Mouse (Mus musculus): ENCODE measurements around the gene Vmn2r27. TPM values are rescaled to one million over a fixed set of nuclear protein-coding genes. Genes with fewer than 3 reads are reported as not detected.
A peak's percentile ranks its signal among the peaks of the same experiment; 100 is the strongest.

Vmn2r27 gene
- not detected in 2 replicates for polyA plus RNA-seq (2016; fragmentation: Nextera tagmentation; extraction: Ambion mirVana)

DNA sequence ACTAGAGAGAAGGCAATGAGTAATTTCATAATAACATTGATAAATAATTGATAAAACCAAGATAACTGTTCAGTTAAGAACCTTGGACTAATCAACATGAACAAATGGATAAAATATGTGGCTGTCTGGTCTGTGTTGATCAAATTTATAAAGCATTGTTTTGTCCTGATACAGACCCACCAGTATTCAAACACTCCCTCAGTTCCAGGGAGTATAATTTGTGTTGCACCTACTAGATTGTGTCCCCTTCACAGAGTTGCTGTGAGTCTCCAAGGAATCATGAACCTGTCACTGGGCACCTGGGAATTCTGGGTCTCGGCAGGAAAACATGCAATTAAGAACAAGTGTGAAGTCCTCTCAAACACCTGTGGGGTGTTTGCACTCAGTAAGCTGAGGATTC lies at the start of gene Vmn2r27:
TSS of gene Vmn2r27 (minus strand) at position 101 of the 400 bp plus-strand sequence.
- Histone ChIP-seq H3K36me3 (replicated peaks) (no peaks in the 10 kb centered on the region), H3K9ac (no peak within 1 kb of the TSS), H3K4me3 (replicated peaks) (no peak within 1 kb of the TSS), H3K4me1 (no peaks in the 10 kb centered on the region), H3K4me2 (no peak within 1 kb of the TSS), H3K27me3 (no peaks in the 10 kb centered on the region), H3K27ac (no peak within 1 kb of the TSS), H3K9me3 (no peaks in the 10 kb centered on the region)
- ATAC-seq (ENCODE audit: low FRiP score) = no peak
- WGBS = 90% methylated on average over 1 of the region's 1 CpGs

DNA sequence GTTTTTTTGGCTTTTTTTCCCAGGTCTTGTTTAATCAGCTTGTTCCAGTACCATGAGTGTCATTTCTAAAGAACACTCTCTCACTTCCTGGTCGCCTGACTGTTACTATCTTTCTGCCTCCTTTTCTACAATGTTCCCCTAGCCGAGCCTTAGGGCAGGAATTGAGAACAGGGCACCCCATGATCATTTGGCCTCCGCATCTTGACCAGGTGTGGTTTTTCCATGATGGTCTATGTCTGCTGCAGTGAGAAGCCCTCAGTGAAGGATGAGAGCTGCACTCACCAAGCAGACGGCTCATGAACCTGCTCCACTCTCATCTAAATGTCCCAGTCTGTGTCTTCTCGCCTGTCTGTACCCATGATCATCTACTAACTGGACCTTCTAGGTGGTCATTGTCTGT lies 46.6 kb upstream of the Vmn2r27 start:
- Histone ChIP-seq H3K4me3 (replicated peaks) (no peak overlapping the region), H3K9ac (no peak overlapping the region), H3K4me1 (no peaks in the 10 kb centered on the region), H3K4me2 (no peak overlapping the region), H3K27ac (no peak overlapping the region), H3K27me3 (no peaks in the 10 kb centered on the region), H3K36me3 (replicated peaks) (no peaks in the 10 kb centered on the region), H3K9me3 (no peaks in the 10 kb centered on the region)
- WGBS = 88% methylated on average over 5 of the region's 5 CpGs
- ATAC-seq (ENCODE audit: low FRiP score) = no peak

- H3K36me3 ChIP-seq (replicated peaks) = no peaks in the 10 kb centered on the region
- no peak overlapping the region for H3K4me2 ChIP-seq
- no peak for ATAC-seq (ENCODE audit: low FRiP score)
- H3K27ac ChIP-seq = no peak overlapping the region
- H3K9me3 ChIP-seq = no peaks in the 10 kb centered on the region
- H3K4me3 ChIP-seq (replicated peaks) = no peak overlapping the region
- no peaks in the 10 kb centered on the region for H3K27me3 ChIP-seq
- H3K4me1 ChIP-seq = no peaks in the 10 kb centered on the region
- no peak overlapping the region for H3K9ac ChIP-seq
- WGBS = 74% methylated on average over 5 of the region's 5 CpGs
These were observed 46.0 kb upstream of the Vmn2r27 start for GRCm38 (mm10) chr6:124277641-124278040.

DNA sequence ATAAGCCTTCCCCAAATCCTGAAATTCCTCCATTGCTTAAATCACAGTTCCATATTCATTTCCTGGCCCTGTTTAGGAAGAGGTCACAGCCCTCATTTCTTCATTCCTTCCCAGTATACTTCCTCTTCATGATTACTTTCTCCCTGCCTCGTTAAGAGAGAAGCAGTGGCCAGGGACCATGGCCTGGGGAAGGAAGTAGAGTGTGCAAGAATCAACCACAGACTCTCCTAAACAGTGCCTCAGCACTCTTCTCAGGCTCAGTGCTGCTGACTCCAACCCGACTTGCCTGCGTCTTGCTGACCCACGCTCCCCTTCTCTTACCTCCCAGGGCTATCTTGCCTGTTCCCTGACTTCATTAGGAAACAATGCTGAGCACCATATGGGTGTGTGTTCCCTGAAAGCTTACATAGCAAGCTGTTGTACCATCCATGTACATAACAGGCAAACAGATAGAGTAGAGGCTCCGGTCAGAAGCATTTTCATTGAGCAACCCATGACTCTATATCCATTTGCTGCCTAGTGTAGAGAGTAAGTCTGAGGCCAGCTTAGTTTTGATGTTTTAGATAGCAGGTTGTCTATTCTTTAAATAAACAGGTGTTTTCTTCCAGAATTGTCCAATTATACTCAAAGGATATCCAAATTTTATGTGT lies 41.7 kb upstream of the Vmn2r27 start:
- H3K4me1 ChIP-seq = no peaks in the 10 kb centered on the region
- WGBS = 85% methylated on average over 5 of the region's 5 CpGs

DNA sequence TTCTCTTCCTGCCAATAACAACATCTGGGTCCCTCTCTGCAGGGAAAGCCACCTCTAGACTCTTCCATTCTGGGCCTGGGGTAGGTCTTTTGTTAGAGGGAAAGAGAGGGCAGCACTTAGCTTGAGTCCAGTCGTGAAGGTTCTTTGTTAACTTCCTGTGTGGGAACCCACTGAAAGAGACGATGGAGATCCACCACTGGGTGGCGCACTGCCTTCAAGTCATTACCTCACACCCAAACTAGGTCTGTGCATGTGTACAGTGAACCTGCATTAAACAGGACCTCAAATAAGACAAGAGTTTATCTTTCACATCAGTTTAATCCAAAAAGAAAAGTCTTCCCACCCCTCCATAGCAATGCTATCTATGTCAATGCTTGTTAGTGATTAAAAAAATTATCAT lies 31.0 kb upstream of the Vmn2r27 start:
- Histone ChIP-seq H3K36me3 (replicated peaks) (no peaks in the 10 kb centered on the region), H3K9me3 (no peaks in the 10 kb centered on the region), H3K4me3 (replicated peaks) (no peak overlapping the region), H3K9ac (no peak overlapping the region), H3K27me3 (no peaks in the 10 kb centered on the region), H3K4me1 (0 out of 2 replicates have a peak, but pooled peaks cover 3% of the 10 kb centered on the region), H3K4me2 (no peak overlapping the region), H3K27ac (no peak overlapping the region)
- 4% methylated on average over 3 of the region's 3 CpGs for WGBS
- ATAC-seq (ENCODE audit: low FRiP score) = peak; percentile 62; the same call in 1 of the 2 replicates

More for the DNA sequence above, 41.7 kb upstream of the Vmn2r27 start:
- H3K36me3 ChIP-seq (replicated peaks) = no peaks in the 10 kb centered on the region
- no peak for ATAC-seq (ENCODE audit: low FRiP score)
- no peak overlapping the region for H3K9ac ChIP-seq
- H3K4me2 ChIP-seq = no peak overlapping the region
- no peaks in the 10 kb centered on the region for H3K9me3 ChIP-seq
- no peak overlapping the region for H3K4me3 ChIP-seq (replicated peaks)
- H3K27ac ChIP-seq = no peak overlapping the region
- H3K27me3 ChIP-seq = no peaks in the 10 kb centered on the region

- H3K36me3 ChIP-seq (replicated peaks) = no peaks in the 10 kb centered on the region
- 0 out of 2 replicates have a peak, but pooled peaks cover 3% of the 10 kb centered on the region for H3K4me1 ChIP-seq
- H3K27ac ChIP-seq = no peak overlapping the region
- WGBS = 38% methylated on average over 8 of the region's 14 CpGs
- H3K9ac ChIP-seq = no peak overlapping the region
- H3K27me3 ChIP-seq = no peaks in the 10 kb centered on the region
- no peak overlapping the region for H3K4me2 ChIP-seq
- no peaks in the 10 kb centered on the region for H3K9me3 ChIP-seq
- no peak overlapping the region for H3K4me3 ChIP-seq (replicated peaks)
- ATAC-seq (ENCODE audit: low FRiP score) = peak; percentile 81
These were observed 28.7 kb upstream of the Vmn2r27 start for GRCm38 (mm10) chr6:124260198-124260931.

DNA sequence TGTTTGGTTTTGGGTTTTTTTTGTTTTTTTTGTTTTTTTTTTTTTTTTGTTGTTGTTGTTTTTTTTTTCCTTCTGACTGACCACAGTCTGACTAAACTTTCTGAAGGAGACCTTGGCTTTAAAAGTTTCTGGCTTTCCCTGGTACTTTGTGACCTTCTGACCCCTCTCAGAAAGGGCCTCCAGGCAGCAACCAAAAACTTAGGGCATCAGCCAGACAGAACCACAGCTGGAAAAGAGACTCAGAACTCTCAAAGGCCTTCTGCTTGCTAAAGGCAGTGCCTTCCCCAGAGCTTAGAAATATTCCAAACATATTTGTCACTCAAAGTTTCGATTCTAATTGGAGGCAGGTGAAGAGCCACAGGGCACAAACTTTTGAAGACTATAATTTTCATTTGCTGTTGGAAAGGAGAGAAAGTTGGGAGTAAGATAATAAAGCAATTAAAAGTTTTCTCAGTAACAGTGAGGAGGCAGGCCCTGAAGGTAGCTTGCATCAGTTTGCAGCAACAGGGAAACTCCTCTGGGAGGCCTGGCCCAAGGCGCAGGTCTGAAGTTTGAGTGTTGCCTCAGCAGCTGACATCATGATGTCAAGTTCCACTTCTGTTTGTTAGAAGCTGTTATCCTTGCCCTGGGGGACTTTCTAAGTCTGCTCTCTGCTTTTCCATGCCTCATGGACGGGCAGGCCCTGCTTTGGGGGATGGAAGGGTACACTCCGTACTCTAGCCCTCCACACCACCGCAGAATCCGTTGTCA lies 24.2 kb upstream of the Vmn2r27 start:
- Histone ChIP-seq H3K27me3 (no peaks in the 10 kb centered on the region), H3K9ac (no peak overlapping the region), H3K4me3 (replicated peaks) (no peak overlapping the region), H3K4me2 (no peak overlapping the region), H3K4me1 (0 out of 2 replicates have a peak, but pooled peaks cover 3% of the 10 kb centered on the region), H3K9me3 (no peaks in the 10 kb centered on the region), H3K36me3 (replicated peaks) (no peaks in the 10 kb centered on the region), H3K27ac (no peak overlapping the region)
- WGBS = 68% methylated on average over 6 of the region's 6 CpGs
- no peak for ATAC-seq (ENCODE audit: low FRiP score)

DNA sequence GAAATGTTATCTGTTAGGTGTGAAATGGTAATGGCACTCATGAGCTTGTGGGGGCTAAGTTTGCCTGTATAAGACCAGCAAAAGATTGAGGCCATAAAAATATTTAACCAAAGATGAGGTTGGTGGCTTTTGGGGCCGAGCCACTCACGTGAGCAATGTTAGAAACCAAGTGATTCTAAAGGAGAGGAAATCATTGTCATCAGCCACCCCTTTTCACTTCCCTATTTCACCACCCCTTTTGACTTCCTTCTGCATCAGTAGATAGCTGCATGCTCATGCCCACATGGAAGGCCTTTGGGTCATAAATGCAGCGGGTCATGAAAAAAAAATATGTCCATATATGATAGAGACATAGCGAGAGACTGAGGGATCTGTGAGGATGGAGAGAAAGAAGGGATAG lies 29.5 kb downstream of the Vmn2r27 start:
- Histone ChIP-seq H3K9ac (no peak overlapping the region), H3K27me3 (no peaks in the 10 kb centered on the region), H3K4me1 (no peaks in the 10 kb centered on the region), H3K4me3 (replicated peaks) (no peak overlapping the region), H3K36me3 (replicated peaks) (no peaks in the 10 kb centered on the region), H3K27ac (no peak overlapping the region), H3K4me2 (no peak overlapping the region), H3K9me3 (no peaks in the 10 kb centered on the region)
- ATAC-seq (ENCODE audit: low FRiP score) = no peak
- 83% methylated on average over 4 of the region's 4 CpGs for WGBS

GRCm38 (mm10) chr6:124168499-124169257 lies 63.0 kb downstream of the Vmn2r27 start:
- Histone ChIP-seq H3K4me2 (no peak overlapping the region), H3K36me3 (replicated peaks) (no peaks in the 10 kb centered on the region), H3K4me3 (replicated peaks) (no peak overlapping the region), H3K4me1 (no peaks in the 10 kb centered on the region), H3K9ac (no peak overlapping the region), H3K27me3 (no peaks in the 10 kb centered on the region), H3K27ac (no peak overlapping the region), H3K9me3 (no peaks in the 10 kb centered on the region)
- ATAC-seq (ENCODE audit: low FRiP score) = no peak
- 80% methylated on average over 3 of the region's 3 CpGs for WGBS

DNA sequence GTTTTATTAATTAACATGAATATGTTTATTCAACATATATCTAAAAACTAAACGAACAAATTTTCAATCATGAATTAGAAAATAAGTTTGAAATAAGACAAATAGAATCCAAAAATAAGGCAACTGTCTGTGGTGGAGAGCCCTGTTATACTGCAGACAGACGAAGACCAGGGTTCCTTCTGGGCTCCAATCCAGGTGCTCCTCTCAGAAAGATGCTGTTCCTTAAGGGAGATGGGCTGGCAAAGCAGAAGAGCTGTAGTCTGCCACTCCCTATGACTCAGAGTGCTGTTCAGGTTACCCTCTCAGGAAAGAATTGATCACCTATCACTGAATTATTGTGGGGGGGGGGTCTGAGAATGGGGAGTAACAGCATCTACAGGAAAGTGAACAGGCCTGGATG lies 65.1 kb downstream of the Vmn2r27 start:
- no peaks in the 10 kb centered on the region for H3K4me1 ChIP-seq
- 80% methylated on average over 2 of the region's 2 CpGs for WGBS

GRCm38 (mm10) chr6:124149808-124150207 lies 81.8 kb downstream of the Vmn2r27 start:
- Histone ChIP-seq H3K9me3 (no peaks in the 10 kb centered on the region), H3K4me3 (replicated peaks) (no peak overlapping the region), H3K27ac (no peak overlapping the region), H3K4me1 (no peaks in the 10 kb centered on the region), H3K36me3 (replicated peaks) (no peaks in the 10 kb centered on the region), H3K27me3 (no peaks in the 10 kb centered on the region), H3K4me2 (no peak overlapping the region), H3K9ac (no peak overlapping the region)
- no peak for ATAC-seq (ENCODE audit: low FRiP score)
- 64% methylated on average over 1 of the region's 1 CpGs for WGBS

More for the DNA sequence above, 65.1 kb downstream of the Vmn2r27 start:
- ATAC-seq (ENCODE audit: low FRiP score) = no peak
- no peak overlapping the region for H3K9ac ChIP-seq
- H3K27ac ChIP-seq = no peak overlapping the region
- H3K27me3 ChIP-seq = no peaks in the 10 kb centered on the region
- no peaks in the 10 kb centered on the region for H3K9me3 ChIP-seq
- no peak overlapping the region for H3K4me2 ChIP-seq
- H3K4me3 ChIP-seq (replicated peaks) = no peak overlapping the region
- no peaks in the 10 kb centered on the region for H3K36me3 ChIP-seq (replicated peaks)

Data from forebrain, embryonic 12.5 days (tissue).